Mouse (Mus musculus) urinary bladder, adult 18-20 months (tissue): Measurements from ENCODE around the gene Lad1.
A peak's percentile ranks its signal among the peaks of the same experiment; 100 is the strongest.

ENCODE experiments used
- DNase-seq, 2 experiments: peaks; one replicate each; pipeline ENCODE4 v3.0.0; 2022; ENCODE audit warnings: low spot score in 2 of 2, mixed read lengths in 2 of 2

Gene Lad1

GRCm38 (mm10) chr1:135807546-135807945 is 10.9 kb upstream of the Lad1 start:
- no peak for DNase-seq

- DNase-seq: no peak
Observed at GRCm38 (mm10) chr1:135810180-135810579, 8.2 kb upstream of the Lad1 start.

GRCm38 (mm10) chr1:135811016-135811646 is 7.3 kb upstream of the Lad1 start:
- peak; percentile 71 to 83 for DNase-seq

- DNase-seq: no peak
Observed at GRCm38 (mm10) chr1:135812205-135812604, 6.2 kb upstream of the Lad1 start.

DNA sequence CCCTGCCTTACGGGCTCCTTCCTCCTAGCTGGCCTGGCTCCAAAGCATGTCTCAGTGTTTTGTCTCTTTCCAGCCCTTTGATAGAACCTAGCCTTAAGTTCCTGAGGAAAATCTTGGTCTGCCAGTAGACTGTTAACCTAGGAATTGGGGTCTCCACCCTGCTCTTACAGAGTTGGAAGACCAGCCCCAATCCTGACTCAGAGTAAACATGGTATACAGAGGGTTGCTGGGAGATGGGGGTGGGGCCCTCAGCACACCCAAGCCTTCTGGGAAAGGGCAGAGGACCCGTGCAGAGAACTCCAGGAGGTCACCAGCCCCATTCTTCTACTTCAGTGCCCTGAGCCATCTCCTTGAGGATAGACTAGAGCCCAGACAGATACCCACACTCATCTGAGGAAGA is 5.8 kb upstream of the Lad1 start:
- DNase-seq: no peak

- DNase-seq: no peak
Observed at GRCm38 (mm10) chr1:135813071-135813470, 5.3 kb upstream of the Lad1 start.

DNA sequence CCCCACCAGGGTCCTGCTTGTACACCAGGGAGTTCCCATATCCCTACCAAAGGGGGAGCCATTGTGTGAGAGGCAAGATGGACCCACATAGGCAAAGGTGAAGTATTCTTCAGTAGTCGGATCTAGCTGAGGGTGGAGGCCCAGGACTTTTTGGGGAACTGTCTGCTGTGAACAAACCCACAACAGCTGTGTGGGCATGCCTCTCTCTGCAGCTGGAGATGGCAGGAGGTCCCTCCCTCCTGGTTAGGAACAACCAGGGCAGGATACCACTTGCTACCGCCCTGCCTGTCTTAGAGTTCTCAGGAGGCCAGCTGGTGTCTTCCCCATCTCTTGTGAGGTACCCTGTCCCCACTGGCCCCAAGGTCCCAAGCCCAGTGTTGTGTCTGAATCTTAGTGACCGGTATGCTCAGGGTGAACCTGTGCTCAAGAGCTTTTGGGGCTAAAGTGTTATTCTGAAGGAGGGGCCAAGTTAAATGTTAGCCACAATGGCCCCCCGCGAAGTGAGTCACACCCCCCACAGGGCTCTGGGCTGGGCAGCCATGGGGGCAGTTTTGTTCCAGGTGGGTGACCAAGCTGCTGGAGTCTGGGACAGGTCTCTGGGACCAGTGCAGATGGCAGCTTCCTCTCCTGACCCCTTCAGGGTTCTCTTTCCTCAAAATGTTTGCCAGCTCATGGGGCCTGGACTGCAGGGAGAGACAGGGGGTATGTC is 4.6 kb upstream of the Lad1 start:
- DNase-seq: no peak

- no peak for DNase-seq
Observed at GRCm38 (mm10) chr1:135814531-135814930, 3.9 kb upstream of the Lad1 start.

DNA sequence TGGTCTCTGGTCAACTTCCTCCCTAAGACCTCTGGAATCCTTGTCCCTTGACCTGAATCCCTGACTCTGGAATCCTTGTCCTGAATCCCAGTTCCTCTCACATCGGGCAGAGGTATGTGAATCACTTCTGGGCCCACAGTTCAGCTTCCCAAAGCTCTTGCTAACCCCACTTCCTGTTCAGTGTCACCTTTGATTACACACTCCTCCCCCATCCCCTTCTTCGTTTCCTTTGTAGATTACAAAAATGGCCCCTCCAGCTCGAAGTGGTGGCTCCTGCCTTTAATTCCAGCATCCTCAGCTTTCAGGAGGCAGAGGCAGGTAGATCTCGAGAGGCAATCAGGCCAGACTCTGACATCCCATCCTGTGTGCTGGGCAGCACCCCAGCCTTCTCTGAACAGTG is 803 bp upstream of the Lad1 start:
- DNase-seq: no peak

DNA sequence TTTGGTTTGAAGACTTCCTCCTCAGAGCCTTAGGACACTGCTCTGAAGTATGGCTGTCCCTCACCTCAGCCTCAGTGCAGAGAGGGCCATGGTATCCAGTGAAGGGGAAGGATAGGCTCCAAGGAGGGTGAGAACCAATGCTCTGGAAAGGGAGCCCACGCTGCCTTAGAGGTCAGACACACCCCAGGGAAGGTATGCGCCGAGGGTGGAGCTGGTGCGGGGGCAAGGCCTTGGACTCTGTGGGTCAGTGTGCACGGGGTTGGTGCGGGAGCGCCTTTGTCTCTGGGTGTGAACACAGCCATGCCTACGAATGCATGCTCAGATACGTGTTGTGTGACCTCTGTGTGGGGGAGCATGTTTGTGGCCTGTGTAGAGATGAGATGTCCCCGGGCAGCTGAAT is 1.7 kb downstream of the Lad1 start:
- DNase-seq: peak in 1 of 2 experiments; percentile 18

GRCm38 (mm10) chr1:135820736-135821364 is 2.5 kb downstream of the Lad1 start:
- peak in 1 of 2 experiments; percentile 40 for DNase-seq

- DNase-seq: no peak
Observed at GRCm38 (mm10) chr1:135821780-135822179, 3.4 kb downstream of the Lad1 start.

GRCm38 (mm10) chr1:135828918-135829317 is 10.5 kb downstream of the Lad1 start:
- no peak for DNase-seq

DNA sequence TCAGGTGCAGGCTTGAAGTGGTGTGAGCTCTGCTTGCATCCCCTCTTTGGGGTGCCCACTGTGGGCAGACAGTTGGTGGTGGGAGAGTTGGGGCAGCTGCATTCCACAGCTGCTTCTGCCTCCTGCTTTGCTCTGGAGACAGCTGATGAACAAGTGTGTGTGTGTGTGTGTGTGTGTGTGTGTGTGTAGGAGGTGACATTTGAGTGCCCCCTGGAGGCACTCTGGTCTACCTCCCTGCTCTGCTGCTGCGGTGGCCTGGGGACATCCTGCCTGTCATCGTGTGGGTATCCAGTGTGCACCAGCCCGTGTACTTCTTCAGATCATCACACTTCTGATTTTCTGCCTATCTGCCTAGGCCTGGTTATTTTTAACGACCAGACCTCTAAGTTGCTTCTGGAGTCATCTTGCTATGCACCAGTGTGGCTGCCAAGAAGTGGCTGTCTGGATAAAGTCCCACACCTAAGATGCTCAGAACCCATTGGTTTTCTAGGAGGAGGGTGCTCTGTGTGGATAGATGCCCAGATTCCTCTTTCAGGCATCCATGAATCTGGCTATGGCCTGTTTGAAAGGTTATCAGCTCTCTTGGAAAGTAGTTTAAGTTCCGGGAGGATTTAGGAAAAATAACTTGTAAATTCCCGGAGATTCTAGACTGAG is 15.9 kb downstream of the Lad1 start:
- DNase-seq: no peak

GRCm38 (mm10) chr1:135834983-135835382 is 16.6 kb downstream of the Lad1 start:
- DNase-seq: no peak

DNA sequence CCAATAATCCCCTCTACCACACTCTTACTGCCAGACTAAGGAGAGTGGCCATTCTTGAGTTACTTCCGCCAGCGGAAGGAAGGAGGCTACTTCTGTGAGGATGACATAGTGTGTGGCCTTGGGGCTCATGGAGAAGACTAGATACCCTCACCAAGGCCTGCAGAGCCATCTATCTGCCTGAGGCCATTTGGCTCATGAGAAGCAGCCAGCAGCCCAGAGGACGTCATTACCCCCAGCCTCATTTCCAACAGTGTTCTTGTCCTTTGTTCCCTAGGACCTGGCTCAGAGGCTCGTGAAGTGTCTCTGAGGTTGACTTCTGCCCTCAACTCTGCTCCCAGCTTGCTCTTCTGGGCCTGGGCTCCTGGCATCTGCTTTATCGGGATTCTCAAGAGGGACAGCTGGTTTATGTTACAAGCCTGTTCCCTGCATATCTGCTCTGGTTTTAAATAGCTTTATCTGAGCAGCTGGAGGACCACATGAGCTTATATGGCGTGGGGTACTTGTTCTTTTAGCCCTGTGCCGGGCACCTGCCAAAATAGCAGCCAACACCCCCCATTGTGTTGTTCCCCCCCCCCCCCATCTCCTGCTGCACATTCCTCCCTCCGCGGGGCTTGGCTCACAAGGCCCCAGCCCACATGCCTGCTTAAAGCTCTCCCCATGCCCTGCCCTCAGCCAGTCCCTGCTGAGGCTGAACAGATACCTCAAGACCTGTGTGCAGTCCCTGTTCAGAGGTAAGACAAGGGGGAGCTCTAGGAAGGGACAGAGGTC is 17.5 kb downstream of the Lad1 start, which contains the start of gene Tnnt2:
TSS of gene Tnnt2 (plus strand) at position 639 of the 768 bp plus-strand sequence.
- DNase-seq: no peak

DNA sequence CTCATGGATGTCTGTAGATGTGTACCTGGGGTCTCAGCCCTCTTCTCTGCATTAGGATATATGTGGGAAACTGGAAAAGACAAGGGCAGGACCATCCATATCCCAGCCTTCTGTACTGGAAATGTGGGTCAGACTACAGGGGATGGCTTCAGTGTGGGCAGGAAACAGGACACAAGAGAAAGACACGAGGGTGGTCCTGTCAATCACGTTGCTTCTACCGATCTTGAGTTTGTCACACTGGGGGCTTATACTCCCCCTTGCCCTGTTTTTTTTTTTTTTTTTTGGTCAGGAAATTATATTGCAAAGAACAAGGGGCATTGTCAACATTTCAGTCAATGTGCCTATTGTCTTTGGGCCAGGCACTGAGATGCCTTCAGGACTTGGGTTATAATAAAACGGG is 20.2 kb downstream of the Lad1 start:
- DNase-seq: no peak

DNA sequence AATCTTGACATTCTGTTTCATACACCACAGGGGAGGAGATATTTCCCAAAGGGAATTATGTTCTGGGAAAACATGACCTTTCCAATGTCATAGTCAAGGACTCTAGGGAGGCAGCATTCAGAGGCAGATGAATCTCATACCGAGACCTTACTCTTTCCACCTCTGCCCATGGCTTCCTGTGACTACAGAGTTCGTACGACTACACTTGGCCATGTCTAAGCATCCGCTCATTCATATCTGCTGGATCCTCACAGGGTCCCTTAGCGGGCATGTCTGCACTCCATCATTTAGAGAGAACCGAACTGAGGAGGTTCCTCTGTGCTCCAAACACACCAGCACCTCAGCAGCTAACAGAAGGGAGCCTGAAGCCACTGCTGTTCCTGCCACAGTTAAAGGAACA is 20.7 kb downstream of the Lad1 start:
- DNase-seq: no peak

DNA sequence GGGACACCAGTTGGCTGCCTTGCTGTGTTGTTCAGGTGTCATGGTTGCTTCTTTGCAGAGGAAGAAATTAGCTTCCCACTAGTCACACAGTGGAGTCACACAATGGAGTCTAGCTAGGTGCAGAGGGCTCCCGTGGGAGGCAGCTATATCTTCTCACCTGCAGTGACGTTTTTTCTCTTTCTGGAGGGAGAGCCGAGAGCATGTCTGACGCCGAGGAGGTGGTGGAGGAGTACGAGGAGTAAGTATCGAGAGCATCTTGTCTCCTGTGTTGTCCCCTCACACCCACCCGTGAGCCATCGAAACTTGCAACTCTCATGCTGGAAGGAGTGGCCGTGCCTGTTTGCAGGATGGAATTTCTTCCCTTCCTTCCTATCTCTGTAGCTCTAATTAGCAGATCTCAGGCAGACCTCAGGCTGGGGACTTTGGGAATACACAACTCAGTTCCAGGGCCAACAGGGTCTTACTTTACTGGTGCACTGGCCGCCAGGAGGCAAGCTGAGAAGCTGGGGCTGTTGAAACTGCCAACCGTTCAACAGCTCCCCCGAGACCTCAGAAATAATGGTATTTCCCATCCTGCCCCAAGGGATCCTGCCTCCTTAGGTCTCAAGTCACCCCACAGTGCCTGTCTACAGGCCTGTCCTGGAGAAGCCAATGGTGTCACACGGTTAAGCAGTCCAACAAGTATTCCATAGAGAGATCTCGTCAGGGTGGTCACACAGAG is 22.4 kb downstream of the Lad1 start:
- DNase-seq: no peak

DNA sequence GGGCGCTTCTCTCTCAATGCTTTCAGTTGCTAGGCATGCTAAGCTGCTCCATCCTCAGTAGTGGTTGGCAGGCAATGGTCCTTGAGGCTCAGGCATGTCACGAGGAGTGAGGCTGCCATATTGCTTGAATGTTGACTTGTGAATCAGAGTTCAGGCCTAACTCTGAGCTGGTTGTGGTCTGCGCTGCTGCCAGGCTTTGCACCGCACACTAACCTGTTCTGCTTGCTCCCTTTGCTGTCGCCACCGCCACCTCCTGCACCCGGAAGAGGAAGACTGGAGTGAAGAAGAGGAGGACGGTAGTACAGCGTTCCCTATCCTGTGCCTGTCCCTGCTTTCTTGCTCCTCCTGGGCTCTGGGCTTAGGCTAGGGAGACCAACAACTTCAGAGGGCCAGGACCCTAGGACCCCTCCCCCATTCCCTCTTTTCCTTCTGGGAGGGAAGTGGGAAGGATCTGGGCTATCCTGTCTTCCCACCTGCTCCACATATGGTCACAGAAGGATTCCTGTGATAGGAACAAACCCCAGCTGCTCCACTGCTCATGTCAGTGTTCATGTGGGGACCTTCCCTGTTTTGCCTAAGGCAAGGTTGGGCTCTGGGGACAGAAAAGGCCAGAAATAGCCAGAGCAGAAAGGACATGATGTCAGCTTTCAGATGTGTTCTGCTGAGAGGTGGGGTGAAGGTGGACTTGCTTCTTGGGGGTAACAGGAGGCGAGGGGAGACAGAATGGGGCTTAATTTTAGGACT is 25.3 kb downstream of the Lad1 start:
- no peak for DNase-seq
